Mouse (Mus musculus): ENCODE data around the gene Gls.

Gls gene

DNA sequence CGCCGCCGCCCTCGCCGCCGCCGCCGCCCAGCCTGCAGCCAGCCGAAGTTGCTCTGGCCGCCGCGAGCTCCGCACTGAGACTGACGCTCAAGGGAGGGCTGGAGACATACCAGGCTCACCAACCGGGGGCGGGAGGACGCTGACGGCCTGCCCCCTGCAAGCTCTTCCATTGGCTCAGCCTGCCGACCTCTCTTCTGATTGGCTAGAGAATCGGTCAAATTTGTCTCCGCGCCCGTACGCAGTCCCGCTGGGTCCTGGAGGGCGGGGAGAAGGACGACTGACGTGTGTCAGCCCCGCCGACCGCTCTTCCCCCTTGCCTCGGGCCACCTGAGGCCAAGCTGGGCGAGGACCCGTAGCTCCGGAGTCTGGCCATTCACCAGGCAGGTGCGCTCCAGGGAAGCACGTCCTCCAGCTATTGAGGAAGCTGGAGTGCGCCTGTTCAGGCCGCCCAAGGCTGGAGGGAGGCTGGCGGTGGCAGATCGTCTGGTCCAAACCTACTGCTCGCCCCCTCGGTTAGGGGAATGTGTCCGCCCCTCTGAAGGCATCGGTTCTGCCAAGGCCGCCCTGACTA lies at the start of gene Gls:
Gene Gls (minus strand): TSS at position 90 of the 571 bp plus-strand sequence.
- CTCF ChIA-PET: interaction anchor here in 2 of 4 experiments (0.8 to 1.4 kb wide), 4 partner anchors 35 to 260 kb away, joined by 3 to 4 read pairs (median 4); no protein-coding TSS in a partner anchor
- POLR2A ChIA-PET: interaction anchor here (0.5 to 3.2 kb wide), 131 partner anchors 8 to 1602 kb away, joined by 3 to 68 read pairs (median 4); partner anchors contain the start of genes Stat1 (in 4 of the 4), Nemp2 (in 3 of the 4), Gm28778 (in 2 of the 4) and Mfsd6 (in 2 of the 4)

DNA sequence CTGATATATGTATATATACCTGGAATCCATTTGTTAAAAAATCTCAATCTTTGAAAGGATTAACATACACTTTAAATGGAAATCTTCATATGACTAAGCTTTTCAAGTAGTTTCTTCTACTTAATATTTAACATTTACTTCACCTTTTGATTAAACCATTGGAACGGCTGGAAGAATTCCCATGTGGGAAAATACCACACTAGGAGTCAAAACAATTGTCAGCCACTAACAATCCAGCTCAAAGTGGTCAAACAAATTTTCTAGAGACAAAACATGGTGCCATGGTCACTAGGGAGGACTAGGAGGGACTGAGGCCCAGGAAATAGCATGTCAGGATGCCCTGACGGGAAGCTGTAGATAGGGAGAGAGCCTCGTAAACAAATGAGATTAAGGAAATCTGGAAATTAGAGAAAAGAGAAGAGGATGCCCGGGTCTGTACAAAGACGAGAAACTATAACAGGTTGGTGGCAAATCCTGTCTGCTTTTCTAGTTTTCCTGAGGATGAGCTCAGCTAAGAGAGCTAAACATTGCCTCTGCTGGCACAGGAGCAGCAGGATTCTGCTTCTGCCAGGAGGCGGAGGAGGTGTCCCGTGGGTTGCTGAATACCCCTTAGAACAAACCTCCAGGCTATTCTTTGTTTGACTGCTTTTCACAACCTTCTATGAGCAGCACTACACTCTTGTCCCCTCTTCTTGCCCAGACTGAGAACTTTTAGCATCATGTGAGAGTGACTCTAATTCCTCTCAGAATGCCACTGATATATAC lies 47.0 kb upstream of the Gls start:
- ChIA-PET CTCF (interaction anchor here in 2 of 4 experiments (0.6 to 1.6 kb wide), 2 partner anchors 27 to 629 kb away, joined by 3 to 4 read pairs; no protein-coding TSS in a partner anchor), POLR2A (interaction anchor here in 2 of 4 experiments (0.6 to 1.2 kb wide), 2 partner anchors 48 to 602 kb away, joined by 3 read pairs; no protein-coding TSS in a partner anchor)

GRCm38 (mm10) chr1:52279331-52279730 lies 46.3 kb upstream of the Gls start:
- CTCF ChIA-PET: interaction anchor here in 1 of 4 experiments (1.6 kb wide), 1 partner anchor 28 kb away, joined by 4 read pairs; no protein-coding TSS in a partner anchor
- POLR2A ChIA-PET: interaction anchor here in 2 of 4 experiments (0.6 to 1.1 kb wide), 2 partner anchors 25 to 603 kb away, joined by 3 read pairs; no protein-coding TSS in a partner anchor

DNA sequence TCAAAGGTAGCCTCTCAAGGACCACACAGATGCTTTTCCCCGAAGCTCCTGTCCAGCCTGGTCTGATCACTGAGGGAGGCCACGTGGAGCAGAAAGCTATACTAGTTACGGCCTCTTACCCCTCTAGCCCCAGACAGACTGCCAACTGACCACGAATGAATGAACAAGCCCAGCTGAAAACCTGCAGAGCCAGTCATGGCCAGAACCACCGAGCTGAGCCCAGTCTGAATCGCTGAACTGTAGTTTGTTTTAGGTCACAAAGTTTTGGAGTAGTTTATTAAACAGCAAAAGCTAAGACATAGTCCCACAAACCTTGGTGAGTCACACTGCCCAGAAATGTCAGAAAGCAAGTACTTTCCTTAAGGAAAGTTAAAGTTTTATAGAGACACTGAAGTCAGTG lies 45.0 kb upstream of the Gls start:
- ChIA-PET CTCF (interaction anchor here in 2 of 4 experiments (0.5 to 0.9 kb wide), 2 partner anchors 10 to 640 kb away, joined by 4 to 6 read pairs; no protein-coding TSS in a partner anchor), POLR2A (interaction anchor here in 1 of 4 experiments (1.1 to 1.3 kb wide), 2 partner anchors 24 to 45 kb away, joined by 3 to 4 read pairs; partner anchors contain the start of gene Gls)

- ChIA-PET CTCF (no interaction called here), POLR2A (interaction anchor here in 2 of 4 experiments (0.6 to 3.2 kb wide), 2 partner anchors 41 to 364 kb away, joined by 4 to 11 read pairs; partner anchors contain the start of gene Gls (in 1 of the 2))
Observed at GRCm38 (mm10) chr1:52274210-52274609, 41.2 kb upstream of the Gls start.

- CTCF ChIA-PET: interaction anchor here in 1 of 4 experiments (0.7 kb wide), 1 partner anchor 100 kb away, joined by 6 read pairs; no protein-coding TSS in a partner anchor
- POLR2A ChIA-PET: interaction anchor here (0.6 to 3.2 kb wide), 5 partner anchors 21 to 446 kb away, joined by 3 to 11 read pairs (median 4); partner anchors contain the start of gene Gls (in 2 of the 4)
Observed at GRCm38 (mm10) chr1:52272018-52272678, 39.1 kb upstream of the Gls start.

DNA sequence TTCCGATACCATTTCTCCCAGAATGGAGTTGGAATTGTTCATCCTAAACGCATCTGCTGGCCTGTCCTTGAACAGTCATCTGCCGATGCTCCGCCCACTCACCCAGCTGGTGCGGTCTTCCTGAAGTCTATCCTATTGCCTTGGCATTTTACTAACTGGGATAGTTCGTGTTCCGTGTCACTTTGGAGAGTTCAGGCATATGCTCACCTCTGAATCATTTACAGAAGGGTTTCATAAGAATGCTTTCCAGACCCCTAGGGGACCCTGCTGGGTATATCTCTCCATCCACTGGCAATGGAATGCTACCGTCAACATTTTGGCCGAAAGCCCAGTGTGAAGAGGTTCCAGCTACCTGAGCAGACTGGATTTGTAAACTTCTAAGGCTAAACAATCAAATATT lies 37.3 kb upstream of the Gls start:
- CTCF ChIA-PET: no interaction called here
- POLR2A ChIA-PET: interaction anchor here in 1 of 4 experiments (1.4 kb wide), 1 partner anchor 37 kb away, joined by 4 read pairs; the partner anchor contains the start of gene Gls

DNA sequence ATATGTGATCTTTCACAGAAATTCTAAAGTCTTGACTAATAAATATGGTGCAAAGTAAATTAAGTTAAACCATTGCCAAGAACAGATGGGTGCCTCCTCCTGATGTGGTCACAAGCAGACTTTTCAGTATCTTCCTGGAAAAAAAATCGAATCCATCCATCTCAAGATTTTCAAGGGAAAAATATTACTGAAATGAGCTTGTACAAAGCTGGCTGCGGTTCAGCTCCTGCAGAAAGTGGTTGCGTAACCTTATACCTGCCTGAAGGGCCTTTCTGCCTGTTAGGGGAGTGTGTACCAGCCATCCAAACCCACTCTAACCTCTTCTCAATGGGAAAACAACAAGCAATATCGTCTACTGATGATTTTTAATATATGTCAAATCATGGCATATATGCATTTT lies 36.6 kb upstream of the Gls start:
- ChIA-PET CTCF (no interaction called here), POLR2A (no interaction called here)

DNA sequence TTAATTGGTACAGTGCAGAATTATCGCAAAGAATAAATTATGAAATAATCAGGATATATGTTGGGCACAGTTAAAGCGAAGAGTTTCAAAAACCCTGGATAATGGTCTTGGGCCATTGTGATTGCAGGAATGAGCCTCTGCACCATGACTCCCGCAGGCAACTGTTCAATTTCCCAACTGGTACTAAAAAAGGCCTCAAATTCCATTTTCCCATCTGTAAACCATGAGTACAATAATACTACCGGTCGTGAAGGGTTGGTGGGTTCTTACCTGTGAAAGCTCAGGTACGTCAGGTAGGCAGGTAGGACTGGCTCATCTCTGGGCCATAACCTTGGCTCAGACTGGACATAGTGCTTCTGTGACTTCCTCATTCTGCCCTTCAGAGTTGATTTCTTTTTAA lies 35.0 kb upstream of the Gls start:
- CTCF ChIA-PET: interaction anchor here in 3 of 4 experiments (0.6 to 1.2 kb wide), 7 partner anchors 8 to 419 kb away, joined by 3 to 6 read pairs (median 3); partner anchors contain the start of gene Gls (in 1 of the 3)
- POLR2A ChIA-PET: interaction anchor here in 2 of 4 experiments (0.5 to 0.7 kb wide), 2 partner anchors 91 to 393 kb away, joined by 3 read pairs; no protein-coding TSS in a partner anchor

- ChIA-PET POLR2A (interaction anchor here in 2 of 4 experiments (0.5 to 0.7 kb wide), 2 partner anchors 91 to 393 kb away, joined by 3 read pairs; no protein-coding TSS in a partner anchor), CTCF (interaction anchor here in 3 of 4 experiments (0.6 to 1.2 kb wide), 6 partner anchors 8 to 419 kb away, joined by 3 to 6 read pairs (median 4); partner anchors contain the start of gene Gls (in 1 of the 3))
Observed at GRCm38 (mm10) chr1:52267606-52268005, 34.6 kb upstream of the Gls start.

DNA sequence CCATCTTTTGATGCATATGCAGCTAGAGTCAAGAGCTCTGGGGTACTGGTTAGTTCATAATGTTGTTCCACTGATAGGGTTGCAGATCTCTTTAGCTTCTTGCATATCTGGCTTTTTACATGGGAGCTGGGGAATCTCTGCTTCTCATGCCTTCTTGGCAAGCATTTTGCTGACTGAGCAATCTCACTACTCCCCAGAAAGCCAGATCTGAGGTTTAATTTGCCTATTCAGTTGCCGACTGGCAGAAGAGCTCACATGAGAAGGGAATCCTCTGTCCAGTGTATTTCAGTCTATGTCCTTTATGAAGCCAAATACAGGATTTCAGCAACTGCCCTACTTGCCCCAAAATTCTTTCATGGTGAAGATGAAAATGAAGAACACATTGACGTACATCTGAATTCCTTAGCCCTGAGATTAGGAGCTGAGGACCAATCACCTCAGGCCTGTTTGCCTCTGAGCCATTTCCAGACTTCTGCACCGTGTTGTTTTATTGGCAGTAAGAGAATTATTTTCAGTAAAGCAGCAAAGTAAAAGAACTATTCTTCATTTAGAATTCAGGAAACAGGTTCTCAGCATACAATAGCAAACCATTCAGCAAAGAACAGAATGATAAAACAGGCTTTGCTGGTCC lies 33.0 kb upstream of the Gls start:
- CTCF ChIA-PET: no interaction called here
- POLR2A ChIA-PET: interaction anchor here in 1 of 4 experiments (0.7 kb wide), 2 partner anchors 33 to 34 kb away, joined by 3 read pairs; partner anchors contain the start of gene Gls

GRCm38 (mm10) chr1:52264290-52264689 lies 31.3 kb upstream of the Gls start:
- CTCF ChIA-PET: no interaction called here
- POLR2A ChIA-PET: no interaction called here

- ChIA-PET POLR2A (interaction anchor here in 2 of 4 experiments (0.6 to 2.0 kb wide), 4 partner anchors 27 to 85 kb away, joined by 3 to 6 read pairs (median 4); partner anchors contain the start of gene Gls (in 2 of the 2)), CTCF (interaction anchor here in 2 of 4 experiments (0.6 to 0.9 kb wide), 2 partner anchors 262 to 355 kb away, joined by 3 read pairs; no protein-coding TSS in a partner anchor)
Observed at GRCm38 (mm10) chr1:52260354-52261090, 27.5 kb upstream of the Gls start.

DNA sequence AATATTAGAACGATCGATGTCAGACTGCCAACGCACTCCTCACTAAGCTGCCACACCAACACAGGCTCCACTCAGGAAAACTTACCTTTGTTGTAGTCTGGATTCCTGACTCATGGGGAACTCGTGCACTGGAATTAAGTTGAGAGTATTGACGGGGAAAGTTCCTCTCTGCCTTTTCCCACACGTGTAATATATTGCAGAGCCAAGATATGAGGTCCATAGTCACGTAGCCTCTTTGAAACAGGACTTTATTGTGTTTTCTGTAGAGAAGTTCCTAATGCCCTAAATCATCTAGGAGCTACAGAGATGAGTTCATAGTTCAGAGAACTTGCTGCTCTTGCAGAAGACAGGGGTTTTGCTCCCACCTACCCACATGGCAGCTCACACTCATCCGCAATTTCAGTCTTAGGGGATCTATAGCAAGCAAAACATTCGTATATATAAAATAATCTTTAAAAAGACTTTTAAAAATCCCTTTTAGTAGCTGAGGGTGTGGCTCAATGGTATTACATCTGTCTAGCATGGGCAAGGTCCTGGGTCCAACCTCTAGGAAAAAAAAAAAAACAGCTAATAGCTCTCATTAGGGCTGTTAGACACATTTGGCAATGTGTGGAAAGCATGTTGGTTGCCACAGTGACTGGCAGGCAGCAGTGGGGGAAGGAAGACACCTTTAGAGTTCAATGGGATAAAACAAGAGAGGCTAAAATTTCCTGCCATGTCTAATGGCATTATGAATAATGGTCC lies 25.1 kb upstream of the Gls start:
- CTCF ChIA-PET: no interaction called here
- POLR2A ChIA-PET: interaction anchor here in 2 of 4 experiments (0.6 to 0.8 kb wide), 2 partner anchors 25 to 540 kb away, joined by 3 to 4 read pairs; partner anchors contain the start of gene Gls (in 1 of the 2)

GRCm38 (mm10) chr1:52256916-52257315 lies 23.9 kb upstream of the Gls start:
- ChIA-PET POLR2A (no interaction called here), CTCF (no interaction called here)

DNA sequence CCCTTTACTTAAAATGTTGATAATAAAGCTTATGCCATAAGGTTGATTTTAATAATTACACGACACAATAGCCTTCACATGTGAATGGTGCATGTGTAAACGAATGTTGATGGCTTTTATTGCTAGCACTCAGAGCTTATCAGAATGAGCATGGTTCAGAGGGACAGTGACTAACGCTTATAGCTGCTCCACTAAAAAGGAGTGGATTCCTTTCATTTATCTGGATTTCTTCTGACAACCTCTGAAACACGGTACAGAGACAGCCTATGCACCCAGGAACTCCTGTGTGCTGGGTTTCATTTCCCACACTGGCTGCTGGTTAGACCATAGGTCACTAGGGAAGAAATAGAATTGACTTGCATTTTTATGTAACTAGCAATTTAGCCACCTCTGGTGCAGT lies 23.2 kb upstream of the Gls start:
- POLR2A ChIA-PET: interaction anchor here in 1 of 4 experiments (1.2 kb wide), 1 partner anchor 23 kb away, joined by 6 read pairs; the partner anchor contains the start of gene Gls
- CTCF ChIA-PET: no interaction called here
